Mouse (Mus musculus) embryonic fibroblast, embryonic 13.5 days (primary cell): ENCODE results near the gene Vil1.

Experiments used
- CTCF ChIP-seq: IDR thresholded peaks from 2 replicates; pipeline ENCODE4 v1.5.1; 2011; ENCODE audit warnings: mild to moderate bottlenecking, control low read depth, low read length, moderate library complexity, borderline replicate concordance; ENCODE audit not compliant: insufficient read depth
- POLR2A ChIP-seq: IDR thresholded peaks from 2 replicates; pipeline ENCODE4 v1.6.1; 2011; ENCODE audit warnings: low read depth, mild to moderate bottlenecking, control low read depth, low read length, moderate library complexity

GRCm38 (mm10) chr1:74386363-74386713 is 22.8 kb upstream of the Vil1 start:
- no peak for TF ChIP-seq POLR2A
- TF ChIP-seq CTCF = no peak
